Mouse (Mus musculus) ES-E14 (cell line): ENCODE data around the gene Sdcbp2. TPM values are rescaled to one million over a fixed set of nuclear protein-coding genes. Genes with fewer than 3 reads are reported as not detected.

Source experiments
- DNase-seq: peaks from one replicate; pipeline ENCODE4 v3.0.0-alpha.2; 2013; ENCODE audit warnings: low read depth, low spot score
- H3K27ac ChIP-seq: 2 replicates; pipeline ENCODE4 v1.5.1; 2012; ENCODE audit warnings: low read depth, mild to moderate bottlenecking, low read length, moderate library complexity, mixed read lengths; ENCODE audit not compliant: poor library complexity, insufficient read depth, severe bottlenecking
- H3K36me3 ChIP-seq: 2 replicates; pipeline ENCODE4 v1.6.1; 2012; ENCODE audit warnings: mild to moderate bottlenecking, low read length, moderate library complexity, mixed read lengths; ENCODE audit not compliant: control insufficient read depth, poor library complexity, insufficient read depth, severe bottlenecking
- H3K4me1 ChIP-seq, 2 experiments: fragments of 150-350 bp in 1 of 2; sonication (generic) in 1 of 2; 2 replicates each; pipeline ENCODE4 v1.6.1; 2012; ENCODE audit warnings: low read length in 2 of 2, mild to moderate bottlenecking in 1 of 2, mixed read lengths in 1 of 2; ENCODE audit not compliant: control insufficient read depth in 2 of 2, insufficient read depth in 2 of 2, poor library complexity in 1 of 2
- H3K4me3 ChIP-seq, 2 experiments: fragments of 150-350 bp in 1 of 2; sonication (generic) in 1 of 2; 2 replicates each; pipeline ENCODE4 v1.5.1; 2012; ENCODE audit warnings: low read length in 2 of 2, low read depth in 1 of 2, mild to moderate bottlenecking in 1 of 2, mixed read lengths in 1 of 2; ENCODE audit not compliant: insufficient read depth in 1 of 2, poor library complexity in 1 of 2, severe bottlenecking in 1 of 2
- H3K9ac ChIP-seq: 2 replicates; pipeline ENCODE4 v1.6.1; 2012; ENCODE audit warnings: low read depth, mild to moderate bottlenecking, low read length, mixed read lengths; ENCODE audit not compliant: poor library complexity, insufficient read depth, severe bottlenecking
- H3K9me3 ChIP-seq: fragments of 150-350 bp; sonication (generic); 2 replicates; pipeline ENCODE4 v1.6.1; 2012; ENCODE audit warnings: low read depth, mild to moderate bottlenecking, low read length; ENCODE audit not compliant: control insufficient read depth, insufficient read depth
- CHD2 ChIP-seq: IDR thresholded peaks from 2 replicates; pipeline ENCODE4 v1.6.1; 2014; ENCODE audit warnings: mild to moderate bottlenecking, low read depth, low read length, inconsistent platforms
- HCFC1 ChIP-seq: IDR thresholded peaks from 2 replicates; pipeline ENCODE4 v1.6.1; 2012; ENCODE audit warnings: low read length, inconsistent platforms, borderline replicate concordance; ENCODE audit not compliant: insufficient read depth
- MAFK ChIP-seq: IDR thresholded peaks from 2 replicates; pipeline ENCODE4 v1.6.1; 2014; ENCODE audit warnings: mild to moderate bottlenecking, low read depth, low read length, inconsistent platforms; ENCODE audit not compliant: insufficient read depth
- ZC3H11A ChIP-seq: IDR thresholded peaks from 2 replicates; pipeline ENCODE4 v1.6.1; 2012; ENCODE audit warnings: low read depth, mild to moderate bottlenecking, inconsistent platforms, low read length, borderline replicate concordance
- ZNF384 ChIP-seq: IDR thresholded peaks from 2 replicates; pipeline ENCODE4 v1.6.1; 2012; ENCODE audit warnings: low read depth, low read length, inconsistent platforms
- in situ Hi-C, 2 experiments: fragments of 600-800 bp; cut with MboI; formaldehyde crosslinking; loops; one replicate each; pipeline ENCODE4 v1.15.1; 2025; ENCODE audit warnings: low sequenced_read_pairs in 2 of 2, inconsistent platforms in 1 of 2; ENCODE audit not compliant: unreplicated experiment in 2 of 2
- total RNA-seq: library from RNA; depleted of rRNA; stranded (reverse); fragments of 300-350 nt; gene quantifications from 2 replicates; pipeline ENCODE4 v1.2.3, GENCODE M21; 2012; rRNA removed

The Sdcbp2 gene
- total RNA-seq = 3.2 and 4.1 TPM in 2 replicates

DNA sequence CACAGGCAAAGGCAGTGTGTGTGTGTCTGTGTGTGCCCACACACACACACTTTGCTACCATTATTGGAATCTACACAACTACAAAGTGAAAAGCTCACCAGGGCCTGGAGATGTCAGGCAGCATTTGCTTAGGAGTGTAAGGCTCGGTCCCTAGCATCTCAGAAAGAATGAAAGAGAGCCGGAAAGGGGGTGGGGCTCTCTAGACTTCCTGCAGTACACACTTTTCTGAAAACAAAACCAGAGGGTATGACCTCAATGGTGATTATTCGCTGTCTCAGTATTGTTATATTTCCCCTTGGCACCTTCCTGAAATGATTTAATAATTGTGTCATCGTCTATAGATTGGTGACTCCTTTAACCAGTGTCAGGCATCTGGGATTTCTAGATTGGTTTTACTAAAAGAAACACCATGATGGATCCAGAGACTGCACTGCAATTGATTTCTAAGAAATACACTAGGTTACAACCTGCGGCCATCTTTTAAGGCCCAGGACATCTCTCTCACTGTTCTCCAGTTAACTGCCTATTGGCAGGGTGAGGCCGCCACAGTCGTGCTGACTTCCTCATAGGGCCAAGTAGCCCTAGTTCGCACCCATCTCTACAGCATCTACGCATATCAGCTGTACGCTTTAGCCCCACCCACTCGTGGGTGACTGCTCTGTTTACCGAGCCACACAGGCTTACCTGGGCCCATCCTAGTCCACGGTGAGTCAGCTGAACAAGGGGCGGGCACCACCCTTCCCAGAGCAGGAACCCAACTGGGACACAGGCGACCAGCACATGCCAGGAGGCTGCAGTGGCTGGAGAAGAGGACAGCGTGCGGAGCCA is at the start of gene Sdcbp2:
Gene Sdcbp2, plus strand, starts transcription at position 750 of the 828 bp plus-strand sequence.
- peak; percentile 16 for DNase-seq
- H3K4me3 ChIP-seq = no peak within 1 kb of the TSS
- H3K4me1 ChIP-seq = peaks cover 8 to 10% of the 10 kb centered on the region in 2 experiments; a peak in 2 of 4 replicates
- no peaks in the 10 kb centered on the region for H3K9me3 ChIP-seq
- H3K36me3 ChIP-seq = no peaks in the 10 kb centered on the region
- in situ Hi-C loops = no loop called here
- no peak within 1 kb of the TSS for H3K27ac ChIP-seq
- H3K9ac ChIP-seq = no peak within 1 kb of the TSS
- TF ChIP-seq ZNF384 = no peak
- no peak for TF ChIP-seq MAFK
- TF ChIP-seq CHD2 = no peak
- no peak for TF ChIP-seq HCFC1
- no peak for TF ChIP-seq ZC3H11A

DNA sequence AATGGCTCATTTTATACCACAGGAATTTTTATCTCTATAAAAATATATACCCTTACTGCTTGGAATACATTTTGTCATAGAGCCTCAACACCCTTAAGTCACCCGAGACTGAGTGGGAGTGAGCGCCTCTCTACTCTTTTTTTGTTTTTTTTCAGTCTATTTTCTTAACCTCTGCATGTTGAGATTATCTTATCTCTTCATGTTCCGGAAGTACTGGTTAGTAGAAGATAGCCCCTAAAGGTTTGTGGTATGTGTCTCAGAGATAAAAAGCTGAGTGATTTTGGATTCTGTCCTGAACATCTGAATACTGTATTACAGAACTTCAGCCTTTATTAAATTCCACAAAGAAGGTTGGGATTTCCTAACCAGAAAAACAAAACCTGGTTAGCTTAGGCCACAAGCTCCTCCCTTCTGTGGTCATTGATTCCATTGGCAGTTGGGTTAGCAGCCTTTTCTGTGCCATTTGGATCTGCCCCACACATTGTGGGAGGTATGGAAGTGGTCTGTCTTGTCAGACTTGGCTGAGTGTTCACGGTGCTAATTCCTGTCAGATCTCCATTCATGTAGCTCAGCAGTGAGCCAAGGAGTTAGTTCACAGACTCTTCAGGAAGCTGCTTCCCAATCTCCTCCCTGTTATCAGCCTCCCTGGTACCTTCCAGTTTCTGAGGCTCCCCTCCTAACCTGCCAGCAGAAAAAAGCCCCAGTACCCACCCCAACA is 47.9 kb upstream of the Sdcbp2 start:
- no peak overlapping the region for H3K27ac ChIP-seq

DNA sequence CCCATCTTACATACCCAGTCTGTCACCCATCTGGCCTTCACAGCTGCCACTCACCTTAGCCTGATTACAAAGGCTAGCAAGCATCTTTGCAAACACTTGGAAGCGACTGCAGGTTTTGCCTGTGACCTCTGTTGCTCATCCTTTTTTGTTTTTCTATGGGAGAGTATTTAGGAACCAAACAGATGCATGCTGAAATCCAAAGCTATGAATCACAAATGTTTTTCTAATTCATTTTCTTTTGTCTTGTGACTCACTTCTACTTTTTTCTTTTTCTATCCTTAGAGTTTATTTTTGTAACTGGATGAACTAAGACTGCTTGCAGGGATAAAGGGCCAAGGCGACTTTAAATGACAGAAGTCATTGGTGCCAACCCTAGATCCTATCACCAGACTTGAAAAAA is 46.9 kb upstream of the Sdcbp2 start:
- no peak for DNase-seq
- Histone ChIP-seq H3K4me3 (no peak overlapping the region), H3K27ac (no peak overlapping the region), H3K36me3 (no peaks in the 10 kb centered on the region), H3K9ac (no peak overlapping the region), H3K9me3 (no peaks in the 10 kb centered on the region), H3K4me1 (peaks cover 0 to 2% of the 10 kb centered on the region in 2 experiments; a peak in 1 of 4 replicates)
- in situ Hi-C loops = no loop called here
- TF ChIP-seq HCFC1 (no peak), CHD2 (no peak), ZNF384 (no peak), MAFK (no peak), ZC3H11A (no peak)

More for the DNA sequence above, 47.9 kb upstream of the Sdcbp2 start:
- DNase-seq = no peak
- in situ Hi-C loops = no loop called here
- H3K4me3 ChIP-seq = no peak overlapping the region
- H3K9me3 ChIP-seq = no peaks in the 10 kb centered on the region
- no peak for TF ChIP-seq CHD2
- no peaks in the 10 kb centered on the region for H3K36me3 ChIP-seq
- no peaks in the 10 kb centered on the region for H3K4me1 ChIP-seq
- no peak overlapping the region for H3K9ac ChIP-seq

DNA sequence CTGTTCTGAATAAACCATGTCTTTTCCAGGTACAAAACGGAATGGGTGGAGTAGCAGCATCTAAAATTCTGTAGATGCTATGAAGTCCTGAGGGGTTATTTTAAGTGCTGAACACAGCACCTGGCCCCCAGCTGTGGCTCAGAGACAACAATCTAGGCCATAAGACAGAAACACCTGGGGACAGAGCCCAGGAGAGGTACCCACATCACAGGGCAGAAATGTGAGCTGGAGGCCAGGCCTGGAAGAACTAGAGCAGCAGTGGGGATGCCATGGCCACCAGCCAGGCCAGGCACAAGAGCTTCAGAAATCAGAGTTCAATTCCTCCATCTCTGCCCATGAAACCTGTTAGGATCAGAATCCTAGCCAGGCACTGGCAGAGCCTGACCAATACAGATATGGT is 44.4 kb upstream of the Sdcbp2 start:
- Histone ChIP-seq H3K4me1 (peaks cover 0 to 11% of the 10 kb centered on the region in 2 experiments; a peak in 1 of 4 replicates), H3K36me3 (no peaks in the 10 kb centered on the region), H3K4me3 (no peak overlapping the region), H3K9me3 (no peaks in the 10 kb centered on the region), H3K27ac (no peak overlapping the region), H3K9ac (no peak overlapping the region)
- in situ Hi-C loops = no loop called here
- DNase-seq = no peak
- TF ChIP-seq ZC3H11A = no peak
- no peak for TF ChIP-seq HCFC1
- no peak for TF ChIP-seq CHD2
- TF ChIP-seq MAFK = no peak
- TF ChIP-seq ZNF384 = no peak
